Mouse (Mus musculus): Measurements from ENCODE around the gene Dop1b.

DNA sequence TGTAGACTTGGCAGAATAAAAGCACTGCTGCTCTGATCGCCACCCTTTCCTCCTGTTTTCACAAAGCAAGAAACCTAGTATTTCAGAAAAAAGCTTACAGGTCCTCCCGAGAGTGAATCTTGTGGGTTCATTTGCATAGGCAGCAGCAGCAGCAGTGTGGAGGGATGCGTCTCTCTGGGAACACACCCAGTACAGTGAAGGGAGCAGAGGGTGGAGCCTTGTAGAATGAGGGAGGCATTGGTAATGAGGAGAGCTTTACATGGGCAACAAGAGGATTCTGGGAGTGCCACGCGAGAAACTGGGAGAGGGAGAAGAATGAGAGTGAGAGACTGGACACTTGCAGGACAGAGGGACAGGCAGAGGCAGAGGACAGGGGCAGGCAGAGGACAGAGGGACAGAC lies 2.7 kb downstream of the Dop1b start:
- TF ChIP-seq CTCF (IDR thresholded peaks at IDR 0.05; ENCODE audit: borderline replicate concordance, extremely low read depth, insufficient read depth, insufficient read length) (no peak), POLR2A (IDR thresholded peaks at IDR 0.05; ENCODE audit: borderline replicate concordance, extremely low read depth, insufficient read depth, insufficient read length, poor library complexity, severe bottlenecking) (no peak)
